Mouse (Mus musculus) T-helper 1 cell (primary cell): ENCODE results near the gene 1810049J17Rik.

ENCODE experiments used
- in situ Hi-C: fragments of 300-600 bp; cut with MboI, MseI; formaldehyde crosslinking; loops from one replicate; pipeline ENCODE4 v1.15.1; 2025; ENCODE audit warnings: high pct_unique_total_duplicates

The 1810049J17Rik gene

DNA sequence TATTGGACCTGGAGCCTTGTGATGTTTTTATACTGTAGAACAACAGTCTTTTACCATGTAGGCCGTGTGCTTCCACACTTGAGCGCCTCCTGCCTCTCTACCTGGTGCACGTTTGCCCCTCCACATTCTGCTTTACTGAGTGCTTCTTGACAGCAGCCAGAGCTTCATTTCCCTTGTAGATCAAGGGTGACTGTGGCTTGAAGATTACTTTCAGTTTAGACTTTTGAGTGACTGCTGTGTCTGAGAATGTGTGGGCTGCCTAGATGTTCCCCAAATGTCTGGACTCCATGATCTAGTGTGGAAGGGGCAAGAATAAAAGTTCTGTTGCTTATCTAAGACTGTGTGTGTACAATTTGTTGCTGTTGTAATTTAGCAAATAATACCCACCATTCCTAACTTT, 27.3 kb upstream of the 1810049J17Rik start:
- in situ Hi-C loops, result no loop called here

- in situ Hi-C loops, result no loop called here
Measured at GRCm38 (mm10) chr15:12346916-12347315, 25.2 kb upstream of the 1810049J17Rik start.

DNA sequence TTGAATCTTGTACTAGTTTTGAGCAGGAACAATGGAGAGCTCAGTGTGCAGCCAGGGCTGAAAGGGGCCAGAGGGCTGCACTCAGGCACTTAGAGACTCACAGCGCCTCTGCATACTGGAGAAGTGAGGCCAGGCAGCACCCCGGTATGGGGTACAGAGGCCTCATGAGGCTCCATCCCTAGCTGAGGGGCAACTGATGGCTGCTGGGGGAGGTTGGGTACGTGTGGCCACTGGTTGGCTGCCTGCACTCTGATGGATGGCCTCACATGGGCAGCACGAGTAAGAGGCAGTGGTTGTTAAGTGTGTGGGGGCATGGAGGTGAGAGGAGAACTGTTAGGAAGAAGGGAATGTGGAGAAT, 19.7 kb upstream of the 1810049J17Rik start:
- in situ Hi-C loops, result no loop called here

DNA sequence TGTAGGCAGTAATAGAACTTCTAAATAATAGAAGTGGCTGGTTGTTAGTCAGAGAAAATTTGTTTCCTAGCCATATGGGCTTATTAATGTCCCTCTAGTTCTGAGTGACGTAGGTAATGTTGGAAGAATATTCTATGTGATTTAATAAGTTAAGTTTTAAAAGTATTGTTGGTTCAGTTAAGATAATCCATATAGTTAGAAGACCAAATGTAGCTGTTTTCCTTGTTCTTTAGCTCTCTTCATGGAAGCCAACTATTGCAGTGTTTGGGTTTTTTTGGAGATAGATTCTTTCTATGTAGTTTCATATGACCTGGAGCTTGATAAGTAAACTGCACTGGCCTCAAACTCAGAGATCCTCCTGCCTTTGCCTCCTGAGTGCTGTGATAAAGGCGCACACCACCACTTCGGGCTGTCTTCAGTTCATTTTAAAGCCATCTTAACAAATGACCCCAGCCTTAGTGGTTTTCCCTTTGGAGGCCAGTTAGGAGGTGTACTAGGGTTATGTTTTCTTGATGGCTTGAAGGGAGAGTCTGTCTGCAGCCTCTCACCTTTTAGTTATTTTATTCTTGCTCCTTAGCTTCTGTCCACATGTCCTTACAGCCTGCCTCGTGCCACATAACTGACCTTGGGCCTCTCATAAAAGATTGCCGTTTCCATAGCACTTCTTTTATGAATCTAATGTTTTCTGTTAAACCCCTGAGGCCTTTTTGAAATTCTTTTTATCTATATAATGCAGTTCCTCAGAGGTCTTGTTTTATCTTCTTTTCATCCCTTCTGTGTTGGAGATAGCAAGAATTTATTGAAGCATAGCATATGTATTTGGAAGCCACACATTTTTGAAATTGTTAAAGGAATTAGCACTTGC, 19.1 kb upstream of the 1810049J17Rik start:
- in situ Hi-C loops, result no loop called here

GRCm38 (mm10) chr15:12337779-12338137, 16.1 kb upstream of the 1810049J17Rik start:
- in situ Hi-C loops, result no loop called here

GRCm38 (mm10) chr15:12337030-12337778, 15.5 kb upstream of the 1810049J17Rik start:
- in situ Hi-C loops, result no loop called here

DNA sequence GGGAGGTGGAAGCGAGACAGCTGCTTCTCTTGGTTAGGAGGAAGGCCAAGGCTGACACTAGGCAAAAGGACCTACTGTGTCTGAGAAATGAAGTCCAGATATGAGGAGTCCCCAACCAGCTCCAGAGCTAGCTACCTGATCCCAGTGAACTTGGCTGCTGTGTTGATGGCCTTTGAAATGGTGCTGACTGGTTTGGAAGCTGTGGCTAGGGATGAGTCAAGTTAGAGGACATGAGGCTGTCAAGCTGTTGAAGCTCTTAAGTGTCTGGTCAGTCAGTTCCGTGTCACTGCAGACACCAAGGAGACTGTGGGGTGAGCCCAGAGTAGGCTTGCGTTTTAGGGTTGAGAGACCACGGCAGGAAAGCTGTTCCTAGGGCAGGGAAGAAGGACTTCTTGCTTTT, 12.7 kb upstream of the 1810049J17Rik start:
- in situ Hi-C loops, result no loop called here

DNA sequence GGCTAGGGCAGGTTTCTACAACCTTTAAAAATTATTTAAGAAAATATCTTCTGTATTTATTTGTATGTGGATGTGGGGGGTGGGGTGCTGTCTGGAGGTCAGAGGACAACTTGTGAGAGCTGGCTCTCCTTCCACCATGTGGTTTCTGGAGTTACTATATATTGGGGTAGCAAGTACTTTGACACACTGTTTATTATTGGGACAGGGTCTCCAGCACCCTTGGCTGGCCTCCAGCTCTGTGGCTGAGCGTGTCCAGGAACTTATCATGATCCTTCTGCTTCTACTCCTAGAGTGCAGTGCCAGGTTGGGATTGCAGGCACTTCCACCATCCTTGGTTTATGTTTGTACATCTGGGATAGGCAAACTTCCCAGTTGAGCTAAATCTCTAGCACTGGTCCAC, 9.6 kb upstream of the 1810049J17Rik start:
- in situ Hi-C loops, result no loop called here

- in situ Hi-C loops, result no loop called here
Measured at GRCm38 (mm10) chr15:12330892-12331291, 9.2 kb upstream of the 1810049J17Rik start.

DNA sequence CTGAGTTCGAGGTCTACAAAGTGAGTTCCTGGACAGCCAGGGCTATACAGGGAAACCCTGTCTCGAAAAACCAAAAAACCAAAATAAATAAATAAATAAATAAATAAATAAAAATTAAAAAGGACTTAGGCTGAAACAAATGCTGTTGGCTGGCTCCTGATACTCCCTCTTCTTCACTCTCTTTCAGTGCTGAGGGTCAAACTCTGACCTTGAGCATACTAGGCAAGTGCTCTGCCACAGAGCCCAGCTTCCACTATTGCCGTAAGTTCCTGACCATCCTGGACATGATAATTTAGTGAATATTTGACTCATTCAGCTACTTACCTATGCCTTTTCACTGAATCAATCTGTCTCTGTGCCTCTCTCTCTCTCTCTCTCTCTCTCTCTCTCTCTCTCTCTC, 8.7 kb upstream of the 1810049J17Rik start:
- in situ Hi-C loops, result no loop called here

DNA sequence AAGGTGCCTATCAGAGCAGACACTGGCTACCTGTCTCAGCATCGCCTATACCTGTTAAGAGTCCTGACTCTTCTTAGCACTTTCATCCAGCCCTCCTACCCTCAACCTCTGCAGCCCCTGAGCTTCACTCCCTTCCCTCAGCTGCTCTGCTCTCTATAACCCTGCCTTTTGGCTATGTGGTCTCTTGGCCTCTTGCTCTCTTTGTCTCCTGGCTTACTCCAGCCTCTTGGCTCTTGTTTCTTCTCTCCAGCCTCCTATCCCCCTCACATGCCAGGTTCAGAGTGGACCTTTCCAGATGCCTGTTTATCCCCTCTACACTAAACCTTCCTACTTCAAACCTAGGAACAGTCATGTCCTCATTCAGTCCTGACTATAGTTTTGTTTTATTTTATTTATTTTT, 2.6 kb upstream of the 1810049J17Rik start:
- in situ Hi-C loops, result no loop called here

DNA sequence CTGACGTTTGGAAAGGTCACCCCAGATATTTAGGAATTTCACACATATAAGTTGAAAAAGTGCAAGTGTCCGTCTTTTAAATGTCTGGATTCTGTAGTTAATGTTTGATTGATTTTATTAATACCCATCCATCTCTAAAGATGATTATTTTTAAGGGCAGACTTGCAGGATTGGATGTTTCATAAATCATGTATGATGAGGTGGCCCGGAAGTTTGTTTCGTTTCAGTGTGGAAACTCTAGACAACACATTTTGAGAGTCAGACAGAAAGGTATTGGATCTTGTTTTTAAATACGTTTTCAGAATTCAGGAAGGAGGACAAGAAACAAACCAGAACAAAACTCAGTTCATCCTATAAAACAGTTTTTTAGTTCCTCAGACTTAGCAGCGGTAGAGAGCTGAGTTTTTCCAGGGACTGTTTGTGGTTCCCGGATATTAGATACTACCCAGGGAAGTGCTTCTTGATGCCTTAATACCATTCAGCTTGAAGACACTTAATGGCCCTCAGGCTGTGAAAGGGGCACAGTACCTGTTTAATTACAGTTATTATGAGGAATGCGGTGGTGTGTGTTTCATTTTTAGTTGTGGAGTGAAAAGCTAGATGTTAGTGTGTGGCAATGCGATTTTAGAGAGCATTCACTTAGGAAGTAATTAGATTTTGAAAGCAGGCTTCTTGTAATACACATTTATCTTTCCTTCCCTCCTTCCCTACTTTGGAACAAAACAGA, 1.1 kb upstream of the 1810049J17Rik start:
- in situ Hi-C loops, result no loop called here

- in situ Hi-C loops, result no loop called here
Measured at GRCm38 (mm10) chr15:12321091-12321787, 460 bp downstream of the 1810049J17Rik start, which contains the start of gene Golph3. TSS of gene Golph3 (plus strand) at chr15:12321450.

DNA sequence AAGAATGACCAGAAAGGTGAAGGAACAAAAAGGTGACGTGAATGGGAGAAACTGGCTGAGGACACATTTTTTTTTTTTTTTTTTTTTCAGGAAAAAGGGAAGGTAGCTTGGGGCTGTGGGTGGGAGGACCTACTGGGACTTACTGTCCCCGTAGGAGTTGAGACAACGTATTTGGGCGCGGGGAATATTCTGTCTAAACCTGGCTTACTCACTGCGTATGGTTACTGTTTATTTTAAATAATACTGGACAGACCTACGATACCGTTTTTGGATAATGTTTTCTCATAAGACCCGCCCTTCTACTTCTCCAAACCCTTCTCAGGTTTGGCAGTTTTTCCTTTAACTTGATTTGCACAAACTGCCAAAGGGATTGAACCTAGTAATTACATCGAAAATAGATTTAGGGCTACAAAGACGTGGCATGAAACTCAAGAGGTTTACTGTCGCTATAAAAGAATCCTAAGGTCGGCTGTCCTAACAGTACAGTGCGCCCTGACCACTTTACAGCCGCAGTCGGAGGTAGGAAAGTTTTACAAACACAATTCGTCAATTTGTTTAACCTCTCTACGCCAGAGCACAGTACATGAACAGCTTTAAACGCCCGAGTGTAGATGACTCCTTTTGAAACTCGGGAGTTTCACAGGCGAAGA, 1.1 kb downstream of the 1810049J17Rik start:
- in situ Hi-C loops, result no loop called here

GRCm38 (mm10) chr15:12319889-12320288, 1.8 kb downstream of the 1810049J17Rik start:
- in situ Hi-C loops, result no loop called here

GRCm38 (mm10) chr15:12318451-12318850, 3.2 kb downstream of the 1810049J17Rik start:
- in situ Hi-C loops, result no loop called here

DNA sequence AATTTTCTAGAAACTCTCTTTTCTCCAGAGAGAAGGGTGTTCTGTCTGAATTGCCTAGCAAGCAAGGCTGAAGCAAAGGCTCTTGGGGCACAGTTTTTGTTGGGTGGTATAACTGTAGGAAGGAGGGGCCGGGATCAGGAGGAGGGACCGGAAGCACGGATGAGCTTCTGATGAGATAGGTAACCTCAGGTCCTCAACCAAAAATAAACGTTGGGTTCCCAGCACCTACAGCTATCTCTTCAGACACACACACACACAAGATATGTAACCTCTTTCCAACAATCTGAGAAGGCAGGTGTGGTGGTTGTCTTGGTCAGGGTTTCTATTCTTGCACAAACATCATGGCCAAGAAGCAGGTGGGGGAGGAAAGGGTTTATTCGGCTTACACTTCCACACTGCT, 4.4 kb downstream of the 1810049J17Rik start:
- in situ Hi-C loops, result no loop called here

DNA sequence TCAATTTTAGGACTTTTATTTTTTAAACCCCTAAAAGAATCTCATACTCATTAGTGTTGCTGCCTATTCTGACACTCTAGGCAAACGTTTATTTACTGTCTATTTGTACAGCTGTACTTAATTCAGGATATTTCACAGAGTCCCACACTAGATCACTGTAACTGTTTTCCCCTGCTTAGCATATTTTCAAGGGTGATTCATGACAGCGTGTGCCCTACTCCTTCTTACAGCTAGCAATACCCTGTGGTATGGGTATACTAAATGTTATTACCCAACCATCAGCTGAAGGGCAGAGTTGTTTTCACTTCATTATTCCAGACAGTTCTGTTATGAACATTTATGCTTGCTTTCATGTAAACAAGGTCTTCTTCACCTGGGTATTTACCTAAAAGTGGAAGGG, 5.7 kb downstream of the 1810049J17Rik start:
- in situ Hi-C loops, result no loop called here

GRCm38 (mm10) chr15:12314584-12314983, 7.1 kb downstream of the 1810049J17Rik start:
- in situ Hi-C loops, result no loop called here

- in situ Hi-C loops, result no loop called here
Measured at GRCm38 (mm10) chr15:12313255-12313654, 8.4 kb downstream of the 1810049J17Rik start.

GRCm38 (mm10) chr15:12311465-12311864, 10.2 kb downstream of the 1810049J17Rik start:
- in situ Hi-C loops, result no loop called here
